Mouse (Mus musculus): ENCODE results near the gene Lsamp.

- TF ChIP-seq POLR2A (IDR thresholded peaks at IDR 0.05; ENCODE audit: insufficient read depth, low read depth, low read length), result no peak
- TF ChIP-seq CTCF (IDR thresholded peaks at IDR 0.05), result no peak
These were observed 24.6 kb downstream of the Lsamp start for GRCm38 (mm10) chr16:40008800-40009199.
